Mouse (Mus musculus): ENCODE data around the gene Slc1a7. TPM values are rescaled to one million over a fixed set of nuclear protein-coding genes. Genes with fewer than 3 reads are reported as not detected.

Slc1a7 gene
- polyA plus RNA-seq (2017; shearing (Covaris generic)): not detected

GRCm38 (mm10) chr4:107967966-107968682 lies at the start of gene Slc1a7:
Gene Slc1a7, plus strand, starts transcription at chr4:107968332.

GRCm38 (mm10) chr4:107923145-107923802 lies 44.9 kb upstream of the Slc1a7 start, which contains the start of gene Cpt2:
Gene Cpt2, minus strand, starts transcription at chr4:107923610.

Other genes with a start within 250 kb of the Slc1a7 start
- gene Lrp8, start 166.1 kb upstream of the Slc1a7 start, polyA plus RNA-seq (2017; shearing (Covaris generic)): 5.2 TPM
- 142 TPM for gene Magoh, start 88.6 kb upstream of the Slc1a7 start, polyA plus RNA-seq (2017; shearing (Covaris generic))
- 64.9 TPM for gene 0610037L13Rik, start 78.5 kb upstream of the Slc1a7 start, polyA plus RNA-seq (2017; shearing (Covaris generic))
- gene Cpt2, start 44.7 kb upstream of the Slc1a7 start, polyA plus RNA-seq (2017; shearing (Covaris generic)): 22.7 TPM
- not detected for gene Podn, start 128.1 kb downstream of the Slc1a7 start, polyA plus RNA-seq (2017; shearing (Covaris generic))
- gene Scp2, start 176.7 kb downstream of the Slc1a7 start, polyA plus RNA-seq (2017; shearing (Covaris generic)): 269 TPM
- gene Echdc2, start 197.1 kb downstream of the Slc1a7 start, polyA plus RNA-seq (2017; shearing (Covaris generic)): 2.4 TPM
- gene Zyg11a, start 249.7 kb downstream of the Slc1a7 start, polyA plus RNA-seq (2017; shearing (Covaris generic)): not detected